Mouse (Mus musculus) spleen, postnatal 14 days (tissue): ENCODE measurements around the gene Msl1.
"Not testable (repeated sequence)": the region's sequence is repeated elsewhere in the genome, so short reads cannot be mapped to it uniquely, and the experiment has no call there.

Experiments
- DNase-seq, 2 experiments: peaks; one replicate each; pipeline ENCODE4 v3.0.0; 2021 to 2022; ENCODE audit warnings: low spot score in 2 of 2

The Msl1 gene

GRCm38 (mm10) chr11:98796515-98797216 lies 1.4 kb downstream of the Msl1 start:
- DNase-seq = peak in 1 of 2 experiments; percentile 29

GRCm38 (mm10) chr11:98797306-98797705 lies 2.0 kb downstream of the Msl1 start:
- no peak for DNase-seq

GRCm38 (mm10) chr11:98797909-98798308 lies 2.6 kb downstream of the Msl1 start:
- no peak for DNase-seq

GRCm38 (mm10) chr11:98804605-98805004 lies 9.3 kb downstream of the Msl1 start, which contains the start of gene Casc3:
TSS of gene Casc3 (plus strand) at chr11:98804905.
- DNase-seq = no peak

GRCm38 (mm10) chr11:98808417-98808816 lies 13.1 kb downstream of the Msl1 start:
- DNase-seq = no peak

- DNase-seq = peak; percentile 96 to 97
Measured at GRCm38 (mm10) chr11:98809457-98810290, 14.4 kb downstream of the Msl1 start.

GRCm38 (mm10) chr11:98810686-98811085 lies 15.4 kb downstream of the Msl1 start:
- no peak for DNase-seq

GRCm38 (mm10) chr11:98816706-98817239 lies 21.5 kb downstream of the Msl1 start:
- DNase-seq = no peak

GRCm38 (mm10) chr11:98820968-98821367 lies 25.7 kb downstream of the Msl1 start:
- no peak for DNase-seq

- not testable (repeated sequence) for DNase-seq
Measured at GRCm38 (mm10) chr11:98826071-98826470, 30.8 kb downstream of the Msl1 start.

- no peak for DNase-seq
Measured at GRCm38 (mm10) chr11:98827877-98828276, 32.6 kb downstream of the Msl1 start.

GRCm38 (mm10) chr11:98829091-98829775 lies 33.9 kb downstream of the Msl1 start:
- DNase-seq = no peak

GRCm38 (mm10) chr11:98829875-98830274 lies 34.6 kb downstream of the Msl1 start:
- no peak for DNase-seq

- DNase-seq = no peak
Measured at GRCm38 (mm10) chr11:98835296-98835695, 40.0 kb downstream of the Msl1 start.

GRCm38 (mm10) chr11:98835725-98836124 lies 40.4 kb downstream of the Msl1 start:
- DNase-seq = no peak

- DNase-seq = no peak
Measured at GRCm38 (mm10) chr11:98836128-98836527, 40.8 kb downstream of the Msl1 start.

GRCm38 (mm10) chr11:98836651-98837141 lies 41.4 kb downstream of the Msl1 start, which contains the start of gene Rapgefl1:
TSS of gene Rapgefl1 (plus strand) at chr11:98836785.
- DNase-seq = peak; percentile 66 to 69

- peak in 1 of 2 experiments; percentile 8 for DNase-seq
Measured at GRCm38 (mm10) chr11:98837231-98837704, 42.0 kb downstream of the Msl1 start.

GRCm38 (mm10) chr11:98837917-98838316 lies 42.6 kb downstream of the Msl1 start:
- DNase-seq = no peak

- DNase-seq = no peak
Measured at GRCm38 (mm10) chr11:98838512-98838911, 43.2 kb downstream of the Msl1 start.

GRCm38 (mm10) chr11:98839402-98839801 lies 44.1 kb downstream of the Msl1 start:
- DNase-seq = no peak
